Mouse (Mus musculus) R1 (cell line): ENCODE measurements around the gene Decr2.
"Not testable (repeated sequence)": the region's sequence is repeated elsewhere in the genome, so short reads cannot be mapped to it uniquely, and the experiment has no call there.

Experiments used
- DNase-seq: peaks from one replicate; pipeline ENCODE4 v3.0.0-alpha.2; 2018; ENCODE audit warnings: low read depth, low spot score

Gene Decr2

GRCm38 (mm10) chr17:26089905-26090632, at the start of gene Decr2:
Gene Decr2, minus strand, starts transcription at chr17:26090337.
- DNase-seq, result peak; percentile 98

DNA sequence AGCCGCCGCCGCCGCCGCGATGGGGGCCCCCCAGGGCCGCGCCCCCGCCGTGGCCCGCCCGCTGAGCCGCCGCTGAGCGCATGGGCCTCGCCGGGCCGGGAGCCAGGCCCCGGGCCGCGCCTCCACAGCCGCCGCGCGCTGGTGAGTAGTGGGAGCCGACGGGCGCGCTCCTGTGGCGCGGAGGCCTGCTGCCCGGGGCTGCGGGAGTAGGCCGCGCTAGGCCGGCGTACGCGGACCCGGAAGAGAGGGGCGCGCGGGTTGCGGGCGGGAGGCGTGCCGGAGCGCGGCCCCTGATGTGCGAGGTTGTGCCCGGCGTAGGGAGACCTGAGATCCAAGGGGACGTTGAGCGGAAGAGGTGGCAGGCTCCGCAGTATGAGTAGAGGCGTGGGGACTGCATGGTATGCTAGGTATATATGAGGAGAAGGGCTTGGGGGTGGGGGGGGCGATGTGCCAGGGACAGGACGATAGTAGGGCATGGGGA, 48.8 kb upstream of the Decr2 start:
- peak; percentile 59 for DNase-seq

DNA sequence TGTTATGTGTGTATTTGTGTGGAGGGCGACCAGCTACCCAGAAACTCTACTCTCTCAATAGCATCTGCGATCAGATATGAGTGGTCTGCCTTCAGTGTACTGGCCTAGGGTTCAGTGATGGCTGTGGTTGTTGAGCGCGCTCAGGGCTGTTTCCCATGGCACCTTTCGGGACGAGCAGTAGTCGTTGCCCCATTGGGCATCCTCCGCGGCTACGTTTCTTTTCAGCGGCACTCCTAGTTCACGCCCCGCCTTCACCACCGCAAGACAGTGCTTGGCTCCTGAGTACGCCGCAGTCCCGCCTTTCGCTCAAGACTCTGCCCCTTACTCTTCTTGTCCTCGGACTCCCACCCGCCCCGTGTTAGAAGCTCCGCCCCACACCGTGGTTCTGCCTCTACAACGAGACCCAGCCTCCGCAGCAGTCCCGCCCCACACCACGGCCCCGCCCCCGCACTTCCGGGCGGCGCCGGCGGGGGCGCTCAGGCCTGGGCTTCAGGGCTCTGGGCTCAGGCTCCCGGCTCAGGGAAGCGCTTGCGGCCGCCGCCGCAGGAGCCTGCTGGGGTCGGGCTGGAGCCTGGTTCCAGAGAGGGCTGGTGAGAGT, 48.2 kb upstream of the Decr2 start, which contains the start of gene Axin1:
Axin1 (plus strand) TSS at position 450 of the 598 bp plus-strand sequence.
- peak; percentile 100 for DNase-seq

DNA sequence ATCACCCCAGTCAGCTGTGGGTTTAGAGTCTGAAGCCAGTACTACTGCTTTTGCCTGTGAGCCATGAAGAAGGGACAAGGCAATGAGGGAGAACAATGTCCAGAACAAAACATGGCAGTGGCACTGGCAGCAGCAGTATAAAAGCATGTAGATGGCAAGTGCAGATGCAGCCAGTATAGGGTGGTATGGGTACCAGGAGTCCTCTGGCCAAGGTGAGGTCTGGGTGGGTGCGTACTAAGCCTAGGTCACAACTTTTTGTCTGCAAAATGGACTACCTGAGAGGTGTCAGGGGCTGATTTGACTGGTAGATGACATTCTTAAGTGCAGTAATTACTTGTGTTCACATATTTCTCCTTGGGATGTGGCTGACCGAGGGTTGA, 47.6 kb upstream of the Decr2 start:
- DNase-seq, result no peak

- no peak for DNase-seq
Measured at GRCm38 (mm10) chr17:26137106-26137750, 47.1 kb upstream of the Decr2 start.

GRCm38 (mm10) chr17:26131856-26132853, 42.0 kb upstream of the Decr2 start:
- DNase-seq, result no peak

- peak; percentile 74 for DNase-seq
Measured at GRCm38 (mm10) chr17:26131062-26131732, 41.1 kb upstream of the Decr2 start.

DNA sequence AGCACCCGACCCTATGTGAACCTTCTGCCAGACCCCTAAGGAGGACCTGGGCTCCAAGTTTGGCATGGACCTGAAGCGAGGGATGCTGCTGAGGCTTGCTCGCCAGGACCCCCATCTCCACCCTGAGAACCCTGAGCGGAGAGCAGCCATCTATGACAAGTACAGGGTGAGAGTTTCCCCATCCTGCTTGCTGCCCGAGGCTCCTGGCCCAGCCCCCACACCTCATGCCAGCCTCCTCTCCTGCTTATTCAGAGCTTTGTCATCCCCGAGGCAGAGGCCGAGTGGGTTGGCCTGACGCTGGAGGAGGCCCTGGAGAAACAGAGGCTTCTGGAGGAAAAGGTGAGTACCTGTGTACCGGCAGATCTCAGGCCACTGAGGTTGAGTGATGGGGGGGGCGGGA, 35.1 kb upstream of the Decr2 start:
- no peak for DNase-seq

GRCm38 (mm10) chr17:26124560-26124959, 34.4 kb upstream of the Decr2 start:
- DNase-seq, result no peak

DNA sequence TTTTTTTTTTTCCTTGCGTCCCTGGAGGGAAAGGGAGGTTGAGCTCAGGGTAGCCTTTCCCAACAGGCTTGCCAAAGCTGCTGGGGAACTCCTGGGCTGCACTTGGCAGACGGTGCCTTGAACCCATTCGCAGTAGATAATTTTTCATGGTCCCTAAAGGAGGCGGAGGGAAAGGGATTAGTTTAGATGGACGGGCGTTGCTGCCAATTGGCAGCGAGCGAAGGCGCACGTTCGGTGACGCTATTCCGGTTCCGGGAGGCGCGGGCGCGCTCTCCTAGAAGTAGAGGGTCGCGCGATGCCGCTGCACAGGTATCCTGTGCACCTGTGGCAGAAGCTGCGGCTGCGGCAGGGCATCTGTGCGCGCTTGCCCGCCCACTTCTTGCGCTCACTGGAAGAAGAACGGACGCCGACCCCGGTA, 33.1 kb upstream of the Decr2 start, which contains the start of gene Mrpl28:
Mrpl28 (plus strand) TSS at position 234 of the 418 bp plus-strand sequence.
- peak; percentile 98 for DNase-seq

DNA sequence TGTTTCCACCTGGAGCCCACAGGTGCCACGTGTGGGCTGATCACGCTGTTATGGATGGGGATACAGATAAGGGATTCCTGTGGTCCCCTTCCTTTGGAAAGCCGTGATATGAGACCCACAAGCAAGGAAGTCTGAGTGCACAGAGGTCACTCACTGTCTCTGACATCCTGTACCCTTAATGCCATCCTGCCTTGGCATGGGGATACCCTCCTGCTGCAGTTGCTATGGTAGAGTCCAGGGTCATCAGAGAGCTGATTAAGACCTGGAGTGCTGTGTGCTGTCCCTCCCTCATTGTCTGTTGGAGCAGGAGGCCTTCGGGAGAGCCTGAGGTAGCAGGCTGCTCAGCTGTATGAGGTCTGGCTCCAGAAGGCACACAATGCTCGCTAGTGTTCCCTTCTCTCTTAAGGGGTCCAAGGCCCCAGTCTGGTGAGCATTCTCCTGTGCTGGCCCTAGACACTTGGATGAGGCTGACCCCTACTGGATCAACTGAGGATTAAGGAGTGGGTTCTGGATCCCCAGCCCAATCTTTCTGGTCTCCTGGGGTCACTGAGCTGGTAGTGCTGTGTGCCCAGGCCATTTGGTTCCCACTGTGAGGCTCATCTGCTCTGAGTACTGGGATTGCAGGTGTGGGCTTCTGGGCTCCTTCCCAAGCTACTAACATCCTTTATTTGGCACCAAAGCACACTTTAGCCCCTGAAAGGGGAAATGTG, 32.4 kb upstream of the Decr2 start:
- no peak for DNase-seq

DNA sequence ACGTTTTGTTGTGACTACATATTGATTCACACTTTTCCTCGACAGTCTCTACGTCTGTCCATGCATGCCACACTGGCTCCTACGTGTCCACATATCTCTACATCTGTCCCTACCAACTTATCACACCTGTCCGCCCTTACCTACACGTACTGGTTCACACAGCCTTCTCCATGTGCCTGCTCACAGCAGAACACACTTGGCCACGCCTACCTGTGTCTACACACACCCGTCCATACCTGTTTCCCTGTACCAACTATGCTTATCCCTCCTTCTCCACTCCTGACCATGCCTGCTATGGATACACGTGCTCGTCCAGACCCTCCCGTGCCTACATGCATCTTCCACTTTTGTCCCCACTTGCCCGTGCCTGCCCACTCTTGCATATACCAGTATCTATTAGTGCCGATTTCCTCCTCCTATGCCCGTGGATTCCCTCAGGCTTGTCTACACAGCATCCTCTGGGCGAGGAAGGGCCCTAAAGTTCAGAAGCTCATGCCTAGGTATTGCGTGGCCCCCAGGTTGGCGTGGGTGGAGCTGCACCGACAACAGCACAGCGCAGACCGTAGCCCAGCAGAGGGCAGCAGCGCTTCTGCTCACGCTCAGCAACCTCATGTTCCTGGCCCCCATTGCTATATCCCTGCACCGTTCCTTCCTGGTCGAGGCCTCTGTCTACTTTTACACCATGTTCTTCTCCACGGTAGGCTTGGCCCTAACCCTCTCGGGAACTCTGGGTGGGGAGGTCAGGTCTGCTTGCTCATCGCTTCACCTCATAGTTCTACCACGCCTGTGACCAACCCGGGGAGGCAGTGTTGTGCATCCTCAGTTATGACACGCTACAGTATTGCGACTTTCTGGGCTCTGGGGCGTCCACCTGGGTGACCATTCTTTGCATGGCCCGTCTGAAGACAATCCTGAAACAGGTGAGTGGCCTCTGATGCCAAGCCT, 29.9 kb upstream of the Decr2 start:
- DNase-seq, result peak; percentile 65

GRCm38 (mm10) chr17:26116503-26117258, 26.5 kb upstream of the Decr2 start:
- DNase-seq, result no peak

DNA sequence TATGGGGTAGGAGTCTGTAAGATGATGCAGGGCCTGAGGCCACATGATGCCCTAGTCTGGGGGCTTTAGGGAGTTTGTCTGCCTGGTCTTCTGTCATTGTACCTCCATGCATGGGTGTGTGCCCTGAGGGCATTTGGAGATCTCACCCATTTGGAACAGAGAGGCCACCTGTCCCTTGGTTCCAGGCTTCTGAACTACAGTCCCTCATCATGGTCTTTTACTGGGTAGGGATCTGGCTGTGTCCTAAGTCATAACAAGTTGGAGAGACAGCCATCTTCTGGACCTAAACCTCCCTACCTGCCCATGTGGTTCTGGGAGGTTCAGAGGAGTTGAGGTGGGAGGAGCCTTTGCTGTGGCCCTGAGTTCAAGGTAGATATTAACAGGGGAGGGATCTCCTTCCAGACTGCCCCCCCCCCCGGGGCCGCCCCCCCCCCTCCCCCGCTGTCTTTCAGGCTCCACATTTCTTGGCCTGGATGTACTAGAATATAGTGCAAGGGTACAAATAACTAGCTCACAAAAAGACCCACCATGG, 25.9 kb upstream of the Decr2 start:
- DNase-seq, result no peak

DNA sequence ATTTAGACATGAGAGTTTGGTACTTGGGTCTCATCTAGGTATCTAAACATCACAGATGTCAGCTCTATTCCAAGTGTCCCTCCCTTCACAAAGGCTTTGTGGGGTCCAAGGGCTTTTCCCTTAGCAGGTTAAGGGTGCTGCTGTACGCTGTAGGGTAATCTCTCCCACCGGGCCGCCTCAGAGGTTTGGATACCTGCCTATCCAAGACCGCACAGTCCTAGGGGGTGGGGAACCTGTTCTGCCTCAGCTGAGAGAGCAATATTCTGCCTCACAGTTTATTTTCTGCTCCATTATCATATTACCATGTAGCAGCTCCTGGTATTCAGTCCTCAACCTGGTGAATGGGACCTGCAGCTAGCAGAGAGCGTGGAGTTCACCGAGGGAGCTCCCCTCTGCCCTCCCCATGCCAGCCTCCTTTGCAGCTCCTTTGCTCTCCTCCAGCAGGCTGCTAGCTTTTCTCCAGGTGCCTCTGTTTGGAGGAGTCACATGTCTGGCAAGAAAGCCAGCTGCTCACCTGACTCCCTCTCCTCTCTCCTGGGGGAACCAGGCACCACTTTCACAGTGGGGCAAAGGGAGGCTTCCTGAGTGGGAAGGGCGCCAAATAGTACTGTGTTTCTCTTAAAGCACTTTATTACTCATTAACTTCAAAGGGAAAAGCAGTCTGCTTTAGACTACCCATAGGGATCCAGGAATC, 25.2 kb upstream of the Decr2 start:
- no peak for DNase-seq

- DNase-seq, result not testable (repeated sequence)
Measured at GRCm38 (mm10) chr17:26114461-26114860, 24.3 kb upstream of the Decr2 start.

DNA sequence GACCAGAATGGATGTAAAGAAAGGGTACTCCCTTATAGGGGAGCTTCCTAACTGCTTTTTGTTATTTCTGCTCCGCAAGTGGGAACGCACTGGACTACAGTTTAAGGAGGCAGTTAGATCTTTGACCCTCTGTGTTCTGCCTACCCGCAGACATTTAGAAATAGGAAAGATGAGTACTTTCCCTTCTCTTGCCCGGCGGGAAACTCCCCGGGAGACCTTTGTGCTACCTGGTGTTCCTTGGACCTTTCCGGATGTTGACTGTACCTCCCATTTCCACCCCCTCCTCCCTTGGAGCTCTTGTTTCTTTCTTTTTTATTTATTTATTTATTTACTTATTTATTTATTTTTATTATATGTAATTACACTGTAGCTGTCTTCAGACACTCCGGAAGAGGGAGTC, 23.9 kb upstream of the Decr2 start:
- peak; percentile 71 for DNase-seq
